Mouse (Mus musculus): Measurements from ENCODE around the gene Cog2.

- TF ChIP-seq POLR2A (IDR thresholded peaks at IDR 0.05; ENCODE audit: extremely low read depth, insufficient read depth, low read length) = no peak
- no peak for TF ChIP-seq CTCF (IDR thresholded peaks at IDR 0.05; ENCODE audit: extremely low read depth, insufficient read depth, low read length)
These were observed 47.0 kb downstream of the Cog2 start for GRCm38 (mm10) chr8:124567584-124567983.

Measured in cortical plate, adult 2 months (tissue).